ENCODE assay signal across 17 mouse cellular contexts in genomic region chr7:93197106-93197505, GRCm38 (mm10).
DNase-seq lines count a peak whose midpoint lies in the region.
"Had no signal": no experiment of that assay in that cellular context is flagged by ENCODE, and none has a peak within 500 bp of the region (broad histone marks: within the 10 kb centered on the region; RNA-seq: fewer than 3 reads in every experiment).

No protein-coding gene starts in this region.

- peak; percentile 6 to 14 for DNase-seq in frontal cortex, postnatal 36 days (ENCODE audit: low spot score in 2 of 2)
- no peak for DNase-seq in frontal cortex, postnatal 14 days (ENCODE audit: low spot score in 2 of 2)
- peak; percentile 3 to 6 for DNase-seq in left cerebral cortex, adult 18-20 months (ENCODE audit: low spot score in 2 of 2)
- no peak for DNase-seq in left cerebral cortex, adult 11 months (ENCODE audit: low spot score)
- peak; percentile 7 to 23 for DNase-seq in right cerebral cortex, adult 2 months (ENCODE audit: low spot score in 2 of 2)
- no peak for DNase-seq in right cerebral cortex, postnatal 4 days
- DNase-seq in testis, postnatal 10 days (ENCODE audit: low spot score), result no peak
- DNase-seq: adrenal gland, postnatal 25 days; cerebellum, adult 18-20 months; cerebellum, postnatal 14 days; gastrocnemius, postnatal 10 days; heart, postnatal 10 days; kidney, adult 2 months; kidney, postnatal 36 days; liver; lung, adult 2 months; lung, postnatal 10 days had no signal

Comparison
In these comparisons a context has a peak if more than half of its experiments do, and no peak if none do; other contexts are left out.
1. DNase-seq: peak in frontal cortex, postnatal 36 days (2 of 2), left cerebral cortex, adult 18-20 months (2 of 2) and right cerebral cortex, adult 2 months (2 of 2); none in frontal cortex, postnatal 14 days (0 of 2), left cerebral cortex, adult 11 months (single experiment), right cerebral cortex, postnatal 4 days (single experiment) and testis, postnatal 10 days (single experiment).